Mouse (Mus musculus): ENCODE data around the gene Acox1. TPM values are rescaled to one million over a fixed set of nuclear protein-coding genes. Genes with fewer than 3 reads are reported as not detected.
A peak's percentile ranks its signal among the peaks of the same experiment; 100 is the strongest.

Gene Acox1
- polyA plus RNA-seq, 1 experiment from 2014 or later, result 68.3 TPM

DNA sequence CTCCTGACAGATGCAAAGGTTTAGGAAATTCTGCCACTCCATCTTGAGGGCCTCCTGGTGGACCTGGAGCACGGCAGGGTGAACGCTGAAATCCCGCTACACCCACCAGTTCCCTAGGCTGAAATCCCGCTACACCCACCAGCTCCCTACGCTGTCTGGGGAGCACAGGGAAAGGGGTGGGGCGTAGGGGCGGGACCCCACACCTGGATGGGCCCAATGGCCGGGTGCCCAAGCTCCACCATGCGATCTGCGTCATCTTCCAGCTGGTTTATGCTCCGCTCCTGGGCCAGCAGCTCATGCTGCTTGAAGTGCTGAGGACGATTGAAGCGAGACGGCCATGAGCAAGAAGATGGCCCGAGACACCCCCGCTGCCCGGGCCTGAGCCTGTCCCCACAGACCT, 33.6 kb upstream of the Acox1 start:
- 0 out of 2 replicates have a peak overlapping the region, but pooled peaks have one; percentile 23 for H3K9ac ChIP-seq (replicated peaks; ENCODE audit: low read length)
- WGBS, result 28% methylated on average over 17 of the region's 17 CpGs
- DNase-seq (peak; percentile 11), ATAC-seq (ENCODE audit: low FRiP score, low TSS enrichment) (no peak)
- no peaks in the 10 kb centered on the region for H3K36me3 ChIP-seq (ENCODE audit: control insufficient read depth, insufficient read depth, low read length)
- H3K4me3 ChIP-seq (replicated peaks; ENCODE audit: low read depth, low read length), result no peak overlapping the region
- H3K9me3 ChIP-seq (ENCODE audit: control insufficient read depth, low read length), result no peaks in the 10 kb centered on the region
- H3K27me3 ChIP-seq (ENCODE audit: control insufficient read depth, insufficient read depth, low read length), result peaks cover 3% of the 10 kb centered on the region; the same call in 1 of the 2 replicates
- peak overlapping the region; percentile 10; the same call in 1 of the 2 replicates for H3K4me2 ChIP-seq (ENCODE audit: low read length)
- H3K4me1 ChIP-seq (ENCODE audit: control insufficient read depth, insufficient read depth, low read length), result no peaks in the 10 kb centered on the region
- H3K27ac ChIP-seq (replicated peaks; ENCODE audit: low read depth, low read length), result no peak overlapping the region

DNA sequence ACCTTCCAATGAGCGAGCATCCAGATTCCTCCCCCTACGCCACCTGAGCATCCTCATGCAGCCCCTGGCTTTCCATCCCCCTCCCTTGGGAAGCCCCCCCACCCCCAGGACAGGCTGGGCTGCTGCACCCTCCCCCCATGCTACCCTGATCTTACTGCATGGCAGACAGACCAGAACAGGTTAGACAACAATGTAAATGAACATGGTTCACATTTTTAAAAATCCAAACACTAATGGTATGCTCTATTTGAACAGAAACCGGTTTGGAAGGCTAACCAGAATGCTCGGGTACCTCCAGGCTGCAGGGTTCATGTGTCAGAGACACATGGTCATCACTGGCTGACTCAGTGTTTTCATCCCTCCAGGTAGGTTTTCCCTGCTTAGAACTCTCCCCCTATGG, 29.9 kb upstream of the Acox1 start:
- DNase-seq, result no peak
- H3K9me3 ChIP-seq (ENCODE audit: control insufficient read depth, low read length), result no peaks in the 10 kb centered on the region
- H3K27ac ChIP-seq (replicated peaks; ENCODE audit: low read depth, low read length), result no peak overlapping the region
- no peak overlapping the region for H3K4me3 ChIP-seq (replicated peaks; ENCODE audit: low read depth, low read length)
- 78% methylated on average over 4 of the region's 4 CpGs for WGBS
- H3K4me1 ChIP-seq (ENCODE audit: control insufficient read depth, insufficient read depth, low read length), result no peaks in the 10 kb centered on the region
- H3K27me3 ChIP-seq (ENCODE audit: control insufficient read depth, insufficient read depth, low read length), result peaks cover 3% of the 10 kb centered on the region
- no peak overlapping the region for H3K9ac ChIP-seq (replicated peaks; ENCODE audit: low read length)
- no peak overlapping the region for H3K4me2 ChIP-seq (ENCODE audit: low read length)
- H3K36me3 ChIP-seq (ENCODE audit: control insufficient read depth, insufficient read depth, low read length), result no peaks in the 10 kb centered on the region
- ATAC-seq (ENCODE audit: low FRiP score, low TSS enrichment), result no peak

DNA sequence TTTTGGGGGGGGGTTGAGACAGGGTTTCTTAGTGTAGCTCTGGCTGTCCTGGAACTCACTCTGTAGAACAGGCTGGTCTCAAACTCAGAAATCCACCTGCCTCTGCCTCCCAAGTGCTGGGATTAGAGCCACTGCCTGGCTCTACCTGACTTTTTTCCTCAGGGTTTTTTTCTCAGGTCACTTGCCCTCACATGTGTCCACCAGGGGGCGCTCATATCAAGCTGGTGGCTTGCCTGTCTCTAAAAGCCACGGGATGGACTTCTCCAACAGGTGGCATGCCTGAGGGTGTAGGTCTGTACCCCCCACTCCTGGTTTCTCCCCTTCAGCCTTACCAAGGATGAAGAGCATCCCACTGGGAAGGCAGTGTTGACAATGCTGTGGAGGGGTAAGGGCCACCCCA, 27.6 kb upstream of the Acox1 start:
- Histone ChIP-seq H3K4me1 (ENCODE audit: control insufficient read depth, insufficient read depth, low read length) (0 out of 2 replicates have a peak, but pooled peaks cover 2% of the 10 kb centered on the region), H3K4me3 (replicated peaks; ENCODE audit: low read depth, low read length) (no peak overlapping the region), H3K4me2 (ENCODE audit: low read length) (no peak overlapping the region), H3K27me3 (ENCODE audit: control insufficient read depth, insufficient read depth, low read length) (peaks cover 26% of the 10 kb centered on the region), H3K9ac (replicated peaks; ENCODE audit: low read length) (no peak overlapping the region), H3K36me3 (ENCODE audit: control insufficient read depth, insufficient read depth, low read length) (no peaks in the 10 kb centered on the region), H3K27ac (replicated peaks; ENCODE audit: low read depth, low read length) (no peak overlapping the region), H3K9me3 (ENCODE audit: control insufficient read depth, low read length) (peaks cover 5% of the 10 kb centered on the region; the same call in 1 of the 2 replicates)
- DNase-seq, result peak; percentile 81
- ATAC-seq (ENCODE audit: low FRiP score, low TSS enrichment), result no peak
- 2% methylated on average over 2 of the region's 2 CpGs for WGBS

DNA sequence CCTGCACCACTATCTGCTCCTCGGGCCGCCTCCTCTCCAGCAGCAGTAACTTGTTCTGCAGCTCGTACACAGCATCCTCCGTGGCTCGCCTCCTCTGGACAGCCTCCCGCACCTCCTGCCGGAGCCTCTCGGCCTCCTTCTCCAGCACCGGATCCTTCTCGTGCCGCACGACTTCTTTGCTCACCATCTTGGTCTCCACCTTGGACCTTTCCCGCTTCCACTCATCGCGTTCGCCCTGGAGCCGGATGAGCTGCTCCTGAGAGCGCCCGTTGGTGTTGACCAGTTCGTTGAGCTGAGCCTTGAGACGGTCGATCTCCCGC, 23.9 kb upstream of the Acox1 start:
- Histone ChIP-seq H3K9ac (replicated peaks; ENCODE audit: low read length) (no peak overlapping the region), H3K4me1 (ENCODE audit: control insufficient read depth, insufficient read depth, low read length) (0 out of 2 replicates have a peak, but pooled peaks cover 2% of the 10 kb centered on the region), H3K27me3 (ENCODE audit: control insufficient read depth, insufficient read depth, low read length) (peaks cover 33% of the 10 kb centered on the region)

DNA sequence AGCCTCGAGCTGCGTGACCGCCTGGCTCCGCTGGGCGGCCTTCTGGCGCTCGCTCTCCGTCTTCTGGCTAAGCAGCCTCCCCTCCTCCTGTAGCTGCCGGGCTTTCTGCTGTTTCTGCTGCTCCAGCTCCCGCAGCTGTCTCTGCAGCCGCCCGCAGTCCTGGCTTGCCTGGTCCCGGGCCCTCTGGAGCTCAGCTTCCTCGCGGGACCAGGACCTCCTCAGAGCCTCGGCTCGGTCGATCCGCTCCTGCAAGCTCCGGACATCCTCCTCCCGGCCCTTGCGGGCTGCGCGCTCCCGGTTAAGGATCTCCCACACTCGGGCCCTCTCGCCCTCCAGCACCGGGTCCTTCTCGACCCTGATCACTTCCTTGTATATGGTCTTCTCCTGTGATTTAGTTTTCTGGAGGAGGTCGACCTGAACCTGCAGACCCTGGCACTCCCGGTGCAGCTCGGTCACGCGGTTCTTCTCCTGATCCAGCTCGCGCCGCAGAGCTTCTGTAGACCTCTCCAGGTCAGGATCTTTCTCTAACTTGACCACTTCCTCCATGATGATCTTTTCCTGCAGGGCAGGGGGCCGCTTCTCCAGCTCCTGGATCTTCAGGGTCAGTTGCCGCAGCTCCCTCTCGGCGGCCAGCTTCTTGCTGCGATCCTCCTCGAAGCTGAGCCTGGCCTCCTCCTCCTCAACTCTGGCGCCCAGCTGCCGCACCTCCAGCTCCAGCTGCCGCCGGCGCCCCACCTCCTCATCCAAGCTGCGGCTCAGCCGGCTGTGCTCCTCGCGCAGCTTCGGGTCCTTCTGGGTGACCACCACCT, 23.3 kb upstream of the Acox1 start:
- no peak overlapping the region for H3K9ac ChIP-seq (replicated peaks; ENCODE audit: low read length)
- WGBS, result 11% methylated on average over 53 of the region's 53 CpGs
- peak; percentile 35 for DNase-seq

More for the DNA sequence above, 23.9 kb upstream of the Acox1 start:
- DNase-seq (no peak), ATAC-seq (ENCODE audit: low FRiP score, low TSS enrichment) (no peak)
- no peaks in the 10 kb centered on the region for H3K36me3 ChIP-seq (ENCODE audit: control insufficient read depth, insufficient read depth, low read length)
- no peak overlapping the region for H3K27ac ChIP-seq (replicated peaks; ENCODE audit: low read depth, low read length)
- peak overlapping the region; percentile 22 for H3K4me3 ChIP-seq (replicated peaks; ENCODE audit: low read depth, low read length)
- peaks cover 5% of the 10 kb centered on the region; the same call in 1 of the 2 replicates for H3K9me3 ChIP-seq (ENCODE audit: control insufficient read depth, low read length)
- 11% methylated on average over 23 of the region's 23 CpGs for WGBS
- peak overlapping the region; percentile 47 for H3K4me2 ChIP-seq (ENCODE audit: low read length)

DNA sequence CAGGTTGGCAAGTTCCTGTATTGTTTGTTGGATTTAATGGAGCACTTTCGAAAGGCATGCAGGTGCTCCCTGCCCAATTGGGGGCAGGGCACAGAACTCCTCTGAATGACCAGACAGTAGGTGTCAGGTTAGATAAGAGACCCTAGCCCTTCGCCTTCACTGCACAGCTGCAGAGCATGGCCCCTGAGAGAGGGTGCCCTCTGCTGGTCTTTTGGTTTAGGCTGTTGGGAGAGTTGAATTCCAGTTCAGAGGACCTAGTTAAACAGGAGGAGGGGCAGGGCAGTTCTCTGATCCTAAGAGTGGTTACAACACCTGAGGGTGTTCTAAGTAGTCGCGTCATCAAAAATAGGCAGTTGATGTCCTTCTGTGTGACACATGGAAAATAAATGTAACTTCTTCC, 21.0 kb upstream of the Acox1 start:
- Histone ChIP-seq H3K4me3 (replicated peaks; ENCODE audit: low read depth, low read length) (no peak overlapping the region), H3K4me1 (ENCODE audit: control insufficient read depth, insufficient read depth, low read length) (0 out of 2 replicates have a peak, but pooled peaks cover 2% of the 10 kb centered on the region), H3K9ac (replicated peaks; ENCODE audit: low read length) (no peak overlapping the region), H3K36me3 (ENCODE audit: control insufficient read depth, insufficient read depth, low read length) (no peaks in the 10 kb centered on the region), H3K27ac (replicated peaks; ENCODE audit: low read depth, low read length) (no peak overlapping the region), H3K4me2 (ENCODE audit: low read length) (no peak overlapping the region), H3K9me3 (ENCODE audit: control insufficient read depth, low read length) (peaks cover 5% of the 10 kb centered on the region; the same call in 1 of the 2 replicates), H3K27me3 (ENCODE audit: control insufficient read depth, insufficient read depth, low read length) (peaks cover 33% of the 10 kb centered on the region)
- no peak for ATAC-seq (ENCODE audit: low FRiP score, low TSS enrichment)
- DNase-seq, result peak; percentile 69
- WGBS, result 32% methylated on average over 4 of the region's 4 CpGs

More for the DNA sequence above, 23.3 kb upstream of the Acox1 start:
- no peaks in the 10 kb centered on the region for H3K36me3 ChIP-seq (ENCODE audit: control insufficient read depth, insufficient read depth, low read length)
- 0 out of 2 replicates have a peak, but pooled peaks cover 2% of the 10 kb centered on the region for H3K4me1 ChIP-seq (ENCODE audit: control insufficient read depth, insufficient read depth, low read length)
- H3K9me3 ChIP-seq (ENCODE audit: control insufficient read depth, low read length), result peaks cover 5% of the 10 kb centered on the region; the same call in 1 of the 2 replicates
- peaks cover 33% of the 10 kb centered on the region for H3K27me3 ChIP-seq (ENCODE audit: control insufficient read depth, insufficient read depth, low read length)
- H3K4me3 ChIP-seq (replicated peaks; ENCODE audit: low read depth, low read length), result peak overlapping the region; percentile 22
- no peak overlapping the region for H3K27ac ChIP-seq (replicated peaks; ENCODE audit: low read depth, low read length)
- H3K4me2 ChIP-seq (ENCODE audit: low read length), result peak overlapping the region; percentile 47
- no peak for ATAC-seq (ENCODE audit: low FRiP score, low TSS enrichment)

DNA sequence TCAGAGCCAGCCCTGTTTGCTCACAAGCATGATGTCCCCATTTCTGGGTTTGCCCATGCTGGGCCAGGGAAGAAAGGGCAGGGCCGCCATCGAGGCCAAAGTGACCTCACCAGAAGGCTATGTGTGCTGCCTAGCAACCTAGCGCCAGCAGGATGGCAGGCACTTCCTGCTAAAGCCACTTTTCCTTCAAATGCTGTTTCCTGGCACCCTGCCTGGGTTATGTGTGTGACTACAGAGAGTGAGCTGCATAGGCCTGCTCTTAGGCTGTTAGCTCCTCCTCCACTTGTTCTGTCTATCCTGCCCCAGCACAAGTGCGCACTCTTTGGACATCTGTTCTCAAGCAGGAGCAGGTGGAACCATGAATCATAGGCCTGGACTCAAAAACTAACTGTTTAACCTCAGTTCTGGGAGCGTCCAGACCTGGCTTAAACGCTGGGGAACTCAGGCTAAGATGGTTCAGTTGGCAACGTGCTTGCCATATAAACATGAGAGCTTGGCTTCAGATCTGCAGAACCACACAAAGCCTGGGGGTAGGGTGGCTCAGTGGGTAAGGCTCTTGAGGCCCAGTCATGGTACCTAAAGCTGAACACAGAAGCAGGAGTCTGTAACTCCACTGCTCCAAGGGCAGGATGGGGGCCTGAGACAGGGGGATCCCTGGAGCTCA, 20.0 kb upstream of the Acox1 start:
- peak; percentile 80 for DNase-seq
- no peak overlapping the region for H3K9ac ChIP-seq (replicated peaks; ENCODE audit: low read length)

DNA sequence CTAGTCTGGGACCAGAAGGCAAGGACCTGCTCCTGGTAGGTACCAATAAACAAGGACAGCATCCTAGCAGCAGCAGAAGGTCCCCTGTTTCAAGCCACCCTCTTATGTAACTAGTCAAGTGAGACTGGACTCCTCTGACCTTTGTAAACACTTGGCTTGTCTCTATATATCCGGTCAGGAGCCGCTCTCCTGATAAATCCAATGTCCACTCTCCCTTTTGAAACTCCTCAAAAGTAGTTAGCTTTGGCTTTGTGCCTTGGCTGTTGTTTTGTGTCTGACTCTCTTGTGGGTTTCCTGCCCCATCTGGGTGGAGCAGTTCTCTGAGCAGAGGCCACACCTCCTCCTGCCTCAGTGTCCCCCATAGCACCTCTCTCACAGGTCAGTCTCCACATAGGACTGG, 19.4 kb upstream of the Acox1 start:
- WGBS, result 92% methylated on average over 2 of the region's 2 CpGs
- Histone ChIP-seq H3K27ac (replicated peaks; ENCODE audit: low read depth, low read length) (peak overlapping the region; percentile 43), H3K4me2 (ENCODE audit: low read length) (no peak overlapping the region), H3K4me1 (ENCODE audit: control insufficient read depth, insufficient read depth, low read length) (0 out of 2 replicates have a peak, but pooled peaks cover 2% of the 10 kb centered on the region), H3K9me3 (ENCODE audit: control insufficient read depth, low read length) (peaks cover 5% of the 10 kb centered on the region; the same call in 1 of the 2 replicates), H3K27me3 (ENCODE audit: control insufficient read depth, insufficient read depth, low read length) (peaks cover 25% of the 10 kb centered on the region), H3K9ac (replicated peaks; ENCODE audit: low read length) (no peak overlapping the region), H3K4me3 (replicated peaks; ENCODE audit: low read depth, low read length) (no peak overlapping the region), H3K36me3 (ENCODE audit: control insufficient read depth, insufficient read depth, low read length) (no peaks in the 10 kb centered on the region)
- ATAC-seq (ENCODE audit: low FRiP score, low TSS enrichment), result no peak
- no peak for DNase-seq

More for the DNA sequence above, 20.0 kb upstream of the Acox1 start:
- Histone ChIP-seq H3K4me1 (ENCODE audit: control insufficient read depth, insufficient read depth, low read length) (0 out of 2 replicates have a peak, but pooled peaks cover 2% of the 10 kb centered on the region), H3K9me3 (ENCODE audit: control insufficient read depth, low read length) (peaks cover 5% of the 10 kb centered on the region; the same call in 1 of the 2 replicates), H3K4me3 (replicated peaks; ENCODE audit: low read depth, low read length) (no peak overlapping the region), H3K27ac (replicated peaks; ENCODE audit: low read depth, low read length) (peak overlapping the region; percentile 64), H3K36me3 (ENCODE audit: control insufficient read depth, insufficient read depth, low read length) (no peaks in the 10 kb centered on the region), H3K27me3 (ENCODE audit: control insufficient read depth, insufficient read depth, low read length) (peaks cover 31% of the 10 kb centered on the region), H3K4me2 (ENCODE audit: low read length) (no peak overlapping the region)
- 53% methylated on average over 7 of the region's 7 CpGs for WGBS
- peak; percentile 48; the same call in 1 of the 2 replicates for ATAC-seq (ENCODE audit: low FRiP score, low TSS enrichment)

All from midbrain, embryonic 14.5 days (tissue).